Mouse (Mus musculus) midbrain, embryonic 14.5 days (tissue): Measurements from ENCODE around the gene Mtmr6. TPM values are rescaled to one million over a fixed set of nuclear protein-coding genes. Genes with fewer than 3 reads are reported as not detected.

ENCODE experiments used
- ATAC-seq: fragments of 200-750 bp; cut with Nextera tagmentation; 2 replicates; pipeline ENCODE4 v1.8.0; 2017; ENCODE audit warnings: moderate number of reproducible peaks, moderate library complexity; ENCODE audit not compliant: low FRiP score, low TSS enrichment
- DNase-seq: peaks from one replicate; pipeline ENCODE4 v3.0.0-alpha.2; 2015
- H3K27ac ChIP-seq: fragments of 300-500 bp; sonication (generic); replicated peaks from 2 replicates; pipeline ENCODE4 v1.5.1; 2014; ENCODE audit warnings: mild to moderate bottlenecking, low read depth, low read length, moderate library complexity
- H3K27me3 ChIP-seq: fragments of 300-500 bp; sonication (generic); 2 replicates; pipeline ENCODE4 v1.6.1; 2014; ENCODE audit warnings: low read length, control low read depth, mixed read lengths; ENCODE audit not compliant: control insufficient read depth, insufficient read depth
- H3K36me3 ChIP-seq: fragments of 300-500 bp; sonication (generic); 2 replicates; pipeline ENCODE4 v1.6.1; 2014; ENCODE audit warnings: low read length, control low read depth; ENCODE audit not compliant: control insufficient read depth, insufficient read depth
- H3K4me1 ChIP-seq: fragments of 300-500 bp; sonication (generic); 2 replicates; pipeline ENCODE4 v1.6.1; 2014; ENCODE audit warnings: mild to moderate bottlenecking, antibody characterized with exemption, low read length, control low read depth; ENCODE audit not compliant: control insufficient read depth, insufficient read depth
- H3K4me2 ChIP-seq: fragments of 300-500 bp; sonication (generic); 2 replicates; pipeline ENCODE4 v1.6.1; 2014; ENCODE audit warnings: mild to moderate bottlenecking, low read length, moderate library complexity
- H3K4me3 ChIP-seq: fragments of 300-500 bp; sonication (generic); replicated peaks from 2 replicates; pipeline ENCODE4 v1.5.1; 2014; ENCODE audit warnings: low read depth, low read length
- H3K9ac ChIP-seq: fragments of 300-500 bp; sonication (generic); replicated peaks from 2 replicates; pipeline ENCODE4 v1.6.1; 2014; ENCODE audit warnings: mild to moderate bottlenecking, low read length, moderate library complexity
- H3K9me3 ChIP-seq: fragments of 300-500 bp; sonication (generic); 2 replicates; pipeline ENCODE4 v1.6.1; 2016; ENCODE audit warnings: low read length, control low read depth, mixed read lengths; ENCODE audit not compliant: control insufficient read depth
- WGBS: fragments of 180-500 bp; shearing (Covaris S2); extraction: QIAGEN DNeasy Blood & Tissue Kit; methylation state at CpG from one replicate; pipeline ENCODE4 v1.1.7; 2014; 5-methylcytosine and 5-hydroxymethylcytosine counted together
- polyA plus RNA-seq: library from polyadenylated mRNA; unstranded; fragments of >200 nt; fragmentation: Nextera tagmentation; extraction: Ambion mirVana; gene quantifications from 2 replicates; pipeline ENCODE4 v1.2.1, GENCODE M21; 2014

Gene Mtmr6
- polyA plus RNA-seq, result 38.9 and 68.7 TPM in 2 replicates

- H3K27me3 ChIP-seq, result no peaks in the 10 kb centered on the region
- DNase-seq (peak; percentile 99), ATAC-seq (peak; percentile 98)
- peak within 1 kb of the TSS; percentile 65 for H3K4me2 ChIP-seq
- no peaks in the 10 kb centered on the region for H3K36me3 ChIP-seq
- no peaks in the 10 kb centered on the region for H3K9me3 ChIP-seq
- H3K9ac ChIP-seq, result peak within 1 kb of the TSS; percentile 81
- H3K4me1 ChIP-seq, result peaks cover 17% of the 10 kb centered on the region
- H3K27ac ChIP-seq, result peak within 1 kb of the TSS; percentile 86
- under 1% methylated on average over 51 of the region's 51 CpGs for WGBS
- H3K4me3 ChIP-seq, result peak within 1 kb of the TSS; percentile 80
Measured at GRCm38 (mm10) chr14:60264990-60265876, at the start of gene Mtmr6. Gene Mtmr6, plus strand, starts transcription at chr14:60265228.

- H3K4me3 ChIP-seq, result no peak overlapping the region
- ATAC-seq (no peak), DNase-seq (no peak)
- no peak overlapping the region for H3K4me2 ChIP-seq
- H3K9ac ChIP-seq, result no peak overlapping the region
- 94% methylated on average over 1 of the region's 1 CpGs for WGBS
- H3K36me3 ChIP-seq, result peaks cover 13% of the 10 kb centered on the region
- no peaks in the 10 kb centered on the region for H3K4me1 ChIP-seq
- no peak overlapping the region for H3K27ac ChIP-seq
- no peaks in the 10 kb centered on the region for H3K9me3 ChIP-seq
- H3K27me3 ChIP-seq, result no peaks in the 10 kb centered on the region
Measured at GRCm38 (mm10) chr14:60216125-60216524, 48.9 kb upstream of the Mtmr6 start.

DNA sequence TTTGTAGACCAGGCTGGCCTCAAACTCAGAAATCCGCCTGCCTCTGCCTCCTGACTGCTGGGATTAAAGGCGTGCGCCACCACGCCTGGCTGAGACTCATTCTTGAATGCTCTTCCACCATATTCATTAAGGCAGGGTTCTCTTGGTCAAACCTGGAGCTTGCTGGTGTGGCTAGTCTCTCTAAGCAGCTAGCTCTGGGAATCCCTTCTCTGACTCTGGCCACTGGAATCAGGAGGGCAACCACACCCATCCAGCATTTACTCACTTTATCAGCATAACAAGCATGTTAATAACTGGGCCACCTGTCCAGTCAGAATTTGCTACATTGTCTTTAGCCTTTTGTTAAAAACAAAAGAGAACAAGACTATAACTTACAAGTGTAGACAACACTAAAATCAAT lies 47.4 kb upstream of the Mtmr6 start:
- H3K36me3 ChIP-seq, result peaks cover 18% of the 10 kb centered on the region
- no peak overlapping the region for H3K9ac ChIP-seq
- no peak overlapping the region for H3K27ac ChIP-seq
- ATAC-seq (no peak), DNase-seq (no peak)
- H3K4me2 ChIP-seq, result no peak overlapping the region
- no peaks in the 10 kb centered on the region for H3K9me3 ChIP-seq
- H3K27me3 ChIP-seq, result no peaks in the 10 kb centered on the region
- no peaks in the 10 kb centered on the region for H3K4me1 ChIP-seq
- no peak overlapping the region for H3K4me3 ChIP-seq
- WGBS, result 97% methylated on average over 4 of the region's 4 CpGs

DNA sequence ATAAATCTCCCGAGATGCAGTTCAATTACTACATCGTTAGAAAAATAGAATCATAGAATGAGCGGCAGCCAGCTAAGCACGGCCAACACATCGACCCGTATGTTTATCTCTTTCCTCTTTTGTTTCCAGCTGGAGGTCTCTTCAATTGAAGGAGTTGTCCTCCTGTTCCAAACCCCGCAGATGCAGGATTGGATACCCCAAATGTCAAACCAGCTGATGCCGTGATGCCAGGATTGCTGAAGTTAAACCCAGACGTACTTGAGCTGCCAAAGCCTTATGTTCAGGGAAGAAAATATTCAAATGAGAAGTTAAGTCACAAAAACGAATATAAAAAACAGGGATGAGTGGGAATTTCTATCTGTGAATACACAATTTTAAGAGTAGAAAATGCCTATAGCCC lies 45.1 kb upstream of the Mtmr6 start:
- H3K27ac ChIP-seq, result no peak overlapping the region
- ATAC-seq (no peak), DNase-seq (no peak)
- peaks cover 18% of the 10 kb centered on the region for H3K36me3 ChIP-seq
- H3K4me1 ChIP-seq, result no peaks in the 10 kb centered on the region
- no peaks in the 10 kb centered on the region for H3K27me3 ChIP-seq
- no peaks in the 10 kb centered on the region for H3K9me3 ChIP-seq
- H3K9ac ChIP-seq, result no peak overlapping the region
- no peak overlapping the region for H3K4me2 ChIP-seq
- 91% methylated on average over 10 of the region's 10 CpGs for WGBS
- no peak overlapping the region for H3K4me3 ChIP-seq

DNA sequence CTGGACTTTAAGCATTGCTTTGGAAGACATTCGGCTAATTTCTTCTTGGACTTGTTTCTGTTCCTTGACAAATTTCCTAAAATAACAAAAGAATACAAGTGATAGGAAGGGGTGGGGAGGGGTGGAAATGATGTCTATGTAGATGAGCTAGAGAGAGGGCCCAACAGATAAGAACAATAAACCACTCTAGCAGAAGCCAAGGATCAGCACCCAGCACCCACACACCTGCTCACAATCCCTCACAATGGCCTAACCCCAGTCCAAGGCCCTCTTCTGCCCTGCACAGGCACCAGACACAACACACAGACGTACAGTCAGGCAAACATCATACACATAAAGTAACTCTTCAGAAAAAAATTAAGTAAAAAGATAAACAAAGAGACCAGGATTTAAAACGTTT lies 26.5 kb upstream of the Mtmr6 start:
- Histone ChIP-seq H3K36me3 (peaks cover 65% of the 10 kb centered on the region), H3K4me3 (no peak overlapping the region), H3K4me2 (no peak overlapping the region), H3K27ac (no peak overlapping the region), H3K9ac (no peak overlapping the region), H3K9me3 (no peaks in the 10 kb centered on the region), H3K4me1 (no peaks in the 10 kb centered on the region), H3K27me3 (no peaks in the 10 kb centered on the region)
- WGBS, result 89% methylated on average over 3 of the region's 3 CpGs
- ATAC-seq (no peak), DNase-seq (no peak)

GRCm38 (mm10) chr14:60250366-60250765 lies 14.7 kb upstream of the Mtmr6 start:
- Histone ChIP-seq H3K27me3 (no peaks in the 10 kb centered on the region), H3K36me3 (peaks cover 4% of the 10 kb centered on the region), H3K9ac (peak overlapping the region; percentile 92), H3K4me2 (peak overlapping the region; percentile 63), H3K4me3 (peak overlapping the region; percentile 96), H3K9me3 (no peaks in the 10 kb centered on the region), H3K27ac (no peak overlapping the region), H3K4me1 (peaks cover 14% of the 10 kb centered on the region; the same call in 1 of the 2 replicates)
- WGBS, result 16% methylated on average over 8 of the region's 8 CpGs
- ATAC-seq (no peak), DNase-seq (peak; percentile 11)

DNA sequence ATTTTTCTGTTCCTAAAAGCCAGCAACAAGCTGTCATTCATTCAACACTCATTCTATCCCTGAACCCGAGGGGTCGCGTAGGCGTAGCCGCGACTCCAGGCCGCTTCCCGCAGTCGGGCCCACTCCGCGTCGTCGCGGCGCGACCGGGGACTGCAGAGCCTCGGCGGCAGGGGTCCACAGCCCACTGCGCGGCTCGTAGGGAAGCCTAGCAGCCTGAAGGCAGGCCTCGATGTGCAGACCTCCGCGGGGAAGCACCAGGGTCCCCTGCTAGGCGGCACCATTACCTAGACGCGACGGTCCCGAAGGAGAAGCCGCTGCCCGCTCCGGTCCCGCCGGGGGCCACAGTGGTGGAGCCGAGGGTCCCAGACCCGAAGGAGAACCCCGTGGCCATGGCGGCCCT lies 14.1 kb upstream of the Mtmr6 start:
- Histone ChIP-seq H3K9ac (peak overlapping the region; percentile 92), H3K4me1 (peaks cover 14% of the 10 kb centered on the region; the same call in 1 of the 2 replicates), H3K36me3 (no peaks in the 10 kb centered on the region), H3K27ac (peak overlapping the region; percentile 91), H3K27me3 (no peaks in the 10 kb centered on the region), H3K9me3 (no peaks in the 10 kb centered on the region), H3K4me2 (peak overlapping the region; percentile 63), H3K4me3 (peak overlapping the region; percentile 96)
- peak; percentile 78 for DNase-seq
- ATAC-seq, result peak; percentile 75
- WGBS, result under 1% methylated on average over 39 of the region's 39 CpGs

DNA sequence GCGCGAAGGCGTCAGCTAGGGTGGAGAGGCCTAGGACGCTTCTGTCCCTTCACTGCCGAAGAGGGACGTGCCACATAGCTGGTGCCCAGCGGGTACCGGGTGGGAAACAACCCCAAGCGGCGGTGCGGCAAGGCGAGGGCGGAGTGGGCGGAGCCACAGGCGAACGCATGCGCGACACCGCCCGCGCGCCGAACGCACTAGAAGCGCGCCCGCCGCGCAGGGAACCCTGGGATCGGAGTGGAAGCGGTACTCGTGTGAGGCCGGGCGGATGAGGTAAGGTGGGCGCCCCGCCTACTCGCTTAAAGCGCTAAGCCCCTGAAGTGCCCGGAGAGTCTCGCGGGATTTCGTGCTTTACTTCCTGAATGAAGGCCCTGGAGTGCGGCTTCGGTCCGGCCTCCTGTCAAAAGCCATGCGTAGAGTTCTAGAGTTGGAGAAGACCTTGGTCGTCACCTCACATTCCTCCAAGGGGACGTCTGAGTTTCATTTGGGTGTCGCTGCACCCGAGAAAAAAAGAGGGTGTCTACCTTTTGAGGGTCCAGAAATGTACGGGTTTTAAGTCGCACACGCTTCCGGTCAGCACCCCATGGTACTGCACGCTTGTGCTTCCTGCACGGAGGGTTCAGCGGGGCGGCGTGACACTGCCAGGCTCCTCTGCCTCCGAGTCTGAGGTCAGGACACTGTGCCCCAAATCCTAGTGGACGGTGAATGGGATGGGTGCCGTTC lies 13.6 kb upstream of the Mtmr6 start, which contains the start of the genes Nupl1 and Gm49336:
Gene Nupl1, minus strand, starts transcription at position 151 of the 723 bp plus-strand sequence.
Gene Gm49336, minus strand, starts transcription at position 227 of the 723 bp plus-strand sequence.
- DNase-seq, result peak; percentile 100

More for the DNA sequence above, 13.6 kb upstream of the Mtmr6 start, which contains the start of the genes Nupl1 and Gm49336:
- no peaks in the 10 kb centered on the region for H3K27me3 ChIP-seq
- H3K9me3 ChIP-seq, result no peaks in the 10 kb centered on the region
- WGBS, result under 1% methylated on average over 62 of the region's 62 CpGs
- peak within 1 kb of the TSS; percentile 91 for H3K27ac ChIP-seq
- H3K36me3 ChIP-seq, result no peaks in the 10 kb centered on the region
- peaks cover 14% of the 10 kb centered on the region; the same call in 1 of the 2 replicates for H3K4me1 ChIP-seq
- peak within 1 kb of the TSS; percentile 63 for H3K4me2 ChIP-seq
- peak within 1 kb of the TSS; percentile 92 for H3K9ac ChIP-seq
- H3K4me3 ChIP-seq, result peak within 1 kb of the TSS; percentile 96
- ATAC-seq, result peak; percentile 99
